ENCODE assay signal across 32 mouse cellular contexts in the genomic region with DNA sequence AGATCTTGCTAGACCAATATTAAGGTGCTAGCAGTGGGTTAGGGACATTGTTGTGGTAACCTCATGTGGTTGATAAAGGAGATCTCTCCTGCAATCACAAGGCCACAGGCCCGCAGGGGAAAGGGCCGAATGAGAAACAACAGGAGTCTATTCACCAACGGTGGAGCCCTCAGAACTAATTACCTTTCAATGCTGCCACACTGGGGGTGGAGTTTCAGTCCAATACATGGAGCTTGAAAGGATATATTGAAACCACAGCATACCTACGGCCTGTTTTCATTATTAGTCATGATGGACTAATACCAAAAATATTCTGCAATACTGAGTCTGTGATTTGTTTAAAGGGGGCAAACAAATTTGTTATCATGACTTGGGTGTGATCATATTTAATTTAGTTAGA. TPM values are rescaled to one million over a fixed set of nuclear protein-coding genes. Genes with fewer than 3 reads are reported as not detected.
"Had no signal": no experiment of that assay in that cellular context is flagged by ENCODE, and none has a peak within 500 bp of the region (broad histone marks: within the 10 kb centered on the region; RNA-seq: fewer than 3 reads in every experiment).

No protein-coding gene starts in this region.

- H3K36me3 ChIP-seq: heart, embryonic 13.5 days; heart, embryonic 15.5 days; intestine, embryonic 15.5 days; limb, embryonic 10.5 days; limb, embryonic 12.5 days; liver, embryonic 13.5 days; liver, embryonic 15.5 days had no signal

- H3K27me3 ChIP-seq: heart, embryonic 13.5 days; heart, embryonic 15.5 days; intestine, embryonic 15.5 days; limb, embryonic 12.5 days; liver, embryonic 13.5 days; liver, embryonic 15.5 days had no signal

- DNase-seq: gastrocnemius, postnatal 14 days; gastrocnemius, postnatal 36 days; heart, adult 11 months; heart, adult 2 months; heart, postnatal 14 days; heart, postnatal 36 days; kidney, adult 18-20 months; kidney, adult 8-10 months; kidney, postnatal 10 days; kidney, postnatal 25 days; kidney, postnatal 4 days; liver; liver, embryonic 13.5 days; liver, postnatal 0 days had no signal

- H3K9me3 ChIP-seq: heart, embryonic 13.5 days; heart, embryonic 15.5 days; intestine, embryonic 15.5 days; limb, embryonic 10.5 days; limb, embryonic 12.5 days; liver, embryonic 13.5 days; liver, embryonic 15.5 days had no signal

- H3K9ac ChIP-seq: heart, embryonic 13.5 days; heart, embryonic 15.5 days; hindbrain, embryonic 14.5 days; intestine, embryonic 15.5 days; limb, embryonic 12.5 days; liver, embryonic 13.5 days; liver, embryonic 15.5 days; liver, postnatal 0 days had no signal

- H3K4me3 ChIP-seq: heart, adult 2 months; heart, embryonic 13.5 days; heart, embryonic 15.5 days; intestine, embryonic 15.5 days; layer of hippocampus, adult 2 months; left cerebral cortex, adult 2 months; limb, embryonic 10.5 days; limb, embryonic 12.5 days; liver, embryonic 13.5 days; liver, embryonic 15.5 days had no signal

- H3K4me2 ChIP-seq: heart, embryonic 11.5 days; heart, embryonic 13.5 days; heart, embryonic 15.5 days; hindbrain, embryonic 14.5 days; intestine, embryonic 15.5 days; limb, embryonic 12.5 days; liver, embryonic 11.5 days; liver, embryonic 13.5 days; liver, embryonic 15.5 days had no signal

- H3K4me1 ChIP-seq: intestine, embryonic 15.5 days; limb, embryonic 10.5 days; limb, embryonic 12.5 days; liver, embryonic 13.5 days; liver, embryonic 15.5 days had no signal

- H3K27ac ChIP-seq: heart, adult 2 months; heart, embryonic 13.5 days; heart, embryonic 15.5 days; hindbrain, embryonic 14.5 days; intestine, embryonic 15.5 days; layer of hippocampus, adult 2 months; left cerebral cortex, adult 2 months; limb, embryonic 10.5 days; limb, embryonic 12.5 days; liver, embryonic 13.5 days; liver, embryonic 15.5 days had no signal

- ATAC-seq: hindbrain, embryonic 16.5 days; inflammation-experienced regulatory T-cells, adult 6 months; intestine, embryonic 15.5 days; intestine, postnatal 0 days; liver, postnatal 0 days had no signal

RNA-seq across cellular contexts. Expression of a gene that starts 6.2 kb away (rescaled TPM):
- polyA plus RNA-seq: heart, adult 2 months; heart, embryonic 11.5 days; hindbrain, embryonic 11.5 days; inflammation-experienced regulatory T-cells, adult 6 months; intestine, embryonic 15.5 days; intestine, postnatal 0 days; kidney, embryonic 14.5 days; kidney, embryonic 16.5 days; limb, embryonic 10.5 days; limb, embryonic 12.5 days; limb, embryonic 14.5 days; liver, embryonic 11.5 days; liver, embryonic 13.5 days; liver, embryonic 15.5 days; liver, postnatal 0 days had no signal
